Mouse (Mus musculus): ENCODE measurements around the gene Ptpn11.

The Ptpn11 gene

GRCm38 (mm10) chr5:121184945-121185551 lies 6.1 kb downstream of the Ptpn11 start:
- no peak for DNase-seq (ENCODE audit: low read depth, low spot score)

- DNase-seq (ENCODE audit: low read depth, low spot score) = no peak
These were observed 6.8 kb downstream of the Ptpn11 start for GRCm38 (mm10) chr5:121184375-121184774.

- no peak for DNase-seq (ENCODE audit: low read depth, low spot score)
These were observed 7.9 kb downstream of the Ptpn11 start for GRCm38 (mm10) chr5:121183269-121183668.

DNA sequence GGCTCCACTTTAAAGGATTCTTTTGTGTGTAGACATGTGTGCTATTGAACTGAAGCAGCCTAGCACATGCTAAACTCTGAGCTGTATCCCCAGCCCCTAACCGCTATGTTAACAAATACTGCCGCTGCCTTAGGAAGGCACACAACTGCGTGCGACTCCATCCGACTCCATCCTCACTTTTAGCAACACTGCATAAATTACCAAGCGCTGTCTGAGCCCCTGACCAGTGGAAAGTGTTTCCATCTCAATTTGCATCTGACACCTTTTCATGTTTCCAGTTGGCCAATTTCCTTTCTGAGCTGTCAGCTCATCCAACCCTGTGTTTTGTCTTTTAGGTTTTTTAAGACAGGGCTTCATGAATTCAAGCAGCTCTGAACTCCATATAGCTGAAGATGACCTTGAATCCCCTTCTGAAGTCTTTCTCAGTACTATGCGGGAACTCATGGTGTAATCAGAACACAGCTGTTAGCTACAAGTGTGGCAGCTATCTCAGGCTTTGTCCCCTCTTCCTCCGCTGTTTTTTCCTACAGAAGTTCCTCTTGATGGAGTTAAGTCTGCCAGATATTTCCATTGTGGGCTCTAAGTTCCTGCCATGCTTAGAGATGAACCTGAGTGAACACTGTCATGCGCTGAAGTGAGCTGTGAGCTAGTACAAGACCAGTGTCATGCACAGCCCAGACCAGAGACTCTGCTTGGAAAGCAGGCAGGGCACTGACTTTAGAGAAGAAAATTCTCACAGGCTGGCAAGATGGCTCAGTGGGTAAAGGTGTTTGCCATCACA lies 11.9 kb downstream of the Ptpn11 start:
- no peak for DNase-seq (ENCODE audit: low read depth, low spot score)

DNA sequence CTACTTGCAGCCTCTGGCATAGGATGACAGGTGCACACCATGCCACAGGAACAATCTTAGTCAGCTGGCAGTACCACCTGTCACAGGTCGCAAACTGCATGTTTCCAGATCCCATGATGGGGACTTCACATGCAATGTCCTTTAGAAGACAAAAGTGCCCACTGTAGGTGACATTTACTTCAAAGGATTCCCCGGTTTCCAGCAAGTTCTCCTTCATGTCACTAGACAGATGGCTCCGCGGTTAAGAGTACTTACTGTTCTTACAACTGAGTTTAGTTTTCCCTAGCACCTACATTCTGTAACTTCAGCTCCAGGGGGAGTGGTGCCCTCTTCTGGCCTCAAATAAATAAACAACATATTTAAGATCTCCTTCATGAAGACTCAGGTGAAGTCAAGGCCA lies 18.4 kb downstream of the Ptpn11 start:
- DNase-seq (ENCODE audit: low read depth, low spot score) = peak; percentile 23

- no peak for DNase-seq (ENCODE audit: low read depth, low spot score)
These were observed 21.6 kb downstream of the Ptpn11 start for GRCm38 (mm10) chr5:121169588-121169987.

DNA sequence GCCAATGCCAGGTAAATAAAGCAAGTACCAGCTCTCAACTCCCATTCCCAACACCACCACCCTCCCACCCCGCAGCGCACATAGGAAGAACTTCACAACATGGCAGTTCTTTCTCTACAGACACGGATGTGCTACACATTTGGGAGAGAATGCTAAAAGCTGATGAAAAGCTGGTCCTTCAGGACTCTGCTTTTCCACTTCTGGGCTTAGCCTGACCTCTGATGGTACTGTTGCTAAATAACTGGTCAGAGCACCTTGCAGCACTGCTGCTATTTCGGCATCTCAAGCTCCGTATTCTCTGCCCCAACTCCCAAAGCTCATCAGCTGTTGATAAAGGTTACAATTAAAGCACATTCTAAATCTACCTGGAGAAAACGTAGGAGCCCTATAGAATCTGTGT lies 24.3 kb downstream of the Ptpn11 start:
- no peak for DNase-seq (ENCODE audit: low read depth, low spot score)

- no peak for DNase-seq (ENCODE audit: low read depth, low spot score)
These were observed 28.3 kb downstream of the Ptpn11 start for GRCm38 (mm10) chr5:121162923-121163322.

DNA sequence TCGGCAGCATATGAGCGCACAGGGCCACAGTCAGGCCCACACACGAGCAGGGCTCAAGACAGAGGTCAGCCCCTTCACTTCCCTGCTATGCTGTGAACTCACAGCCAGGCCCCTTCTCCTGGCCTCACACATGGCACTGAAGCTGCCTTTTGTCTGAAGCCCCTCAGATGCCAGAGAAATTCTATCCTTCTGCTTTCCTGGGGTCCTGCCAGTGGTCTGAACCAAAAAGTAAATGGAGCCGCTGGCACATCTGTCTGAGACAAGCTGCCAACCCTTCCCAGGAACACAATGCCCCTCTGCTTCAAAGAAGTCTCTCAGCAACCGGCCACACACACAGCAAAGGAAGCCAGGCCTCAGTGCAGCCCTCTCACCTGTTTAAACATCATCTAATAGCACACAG lies 28.9 kb downstream of the Ptpn11 start:
- DNase-seq (ENCODE audit: low read depth, low spot score) = no peak

DNA sequence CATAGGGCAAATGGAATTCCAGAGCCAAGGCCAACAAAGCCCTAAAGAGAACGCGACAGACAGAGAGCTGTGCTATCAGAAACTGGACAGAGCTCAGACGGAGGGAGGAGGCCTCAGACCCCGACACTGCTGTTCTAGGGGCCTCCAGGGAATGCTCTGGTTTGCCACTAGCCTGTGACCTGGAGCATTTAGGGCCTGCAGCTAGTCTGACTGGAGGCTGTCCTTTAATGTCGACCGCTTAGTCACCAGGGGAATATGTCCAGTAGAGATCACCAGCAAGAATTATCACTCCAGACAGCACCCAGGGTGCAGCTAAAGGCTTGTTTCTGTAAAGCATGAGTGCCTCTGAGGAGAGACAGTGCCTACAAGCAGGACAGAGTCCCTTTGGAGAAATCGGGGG lies 32.2 kb downstream of the Ptpn11 start:
- DNase-seq (ENCODE audit: low read depth, low spot score) = no peak

- no peak for DNase-seq (ENCODE audit: low read depth, low spot score)
These were observed 33.7 kb downstream of the Ptpn11 start for GRCm38 (mm10) chr5:121157489-121157888.

DNA sequence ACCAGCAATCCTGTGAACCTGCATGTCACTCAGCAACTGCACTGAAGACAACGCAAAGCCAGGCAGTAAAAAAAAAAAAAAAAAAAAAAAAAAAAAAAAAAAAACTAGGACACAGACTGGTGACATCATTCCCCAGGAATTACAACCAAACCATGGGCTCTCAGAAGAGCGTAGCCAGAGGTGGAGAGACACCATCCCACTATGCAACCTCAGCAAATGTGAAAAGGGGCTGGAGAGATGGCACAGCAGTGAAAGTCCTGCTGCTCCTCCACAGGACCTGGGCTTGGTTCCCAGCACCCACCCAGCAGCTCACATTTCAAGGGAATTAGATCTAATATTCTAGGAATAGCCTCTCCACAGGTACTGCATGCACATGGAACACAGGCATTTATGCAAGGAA lies 34.2 kb downstream of the Ptpn11 start:
- no peak for DNase-seq (ENCODE audit: low read depth, low spot score)

GRCm38 (mm10) chr5:121156121-121156520 lies 35.1 kb downstream of the Ptpn11 start:
- DNase-seq (ENCODE audit: low read depth, low spot score) = no peak

DNA sequence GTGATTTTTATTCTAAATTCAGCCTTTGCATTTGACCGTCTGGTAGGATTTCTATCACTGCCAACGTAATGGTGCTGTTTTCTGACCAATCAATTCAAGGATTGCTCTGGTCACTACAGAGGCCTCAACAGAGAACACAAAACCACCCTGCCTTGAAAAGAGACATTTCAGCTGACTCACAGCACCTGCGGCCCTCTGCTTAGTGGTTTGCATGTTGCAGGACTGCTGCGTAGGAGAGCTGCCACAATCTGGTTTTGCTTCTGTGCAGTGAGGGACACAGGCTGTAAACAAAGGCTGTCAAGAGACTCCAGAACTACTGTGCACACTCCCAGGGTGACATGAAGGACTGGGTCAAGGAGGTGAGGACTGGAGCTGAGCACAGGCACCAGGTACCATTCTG lies 40.5 kb downstream of the Ptpn11 start:
- DNase-seq (ENCODE audit: low read depth, low spot score) = no peak

- DNase-seq (ENCODE audit: low read depth, low spot score) = peak; percentile 67
These were observed 42.0 kb downstream of the Ptpn11 start for GRCm38 (mm10) chr5:121149246-121149645.

- no peak for DNase-seq (ENCODE audit: low read depth, low spot score)
These were observed 44.9 kb downstream of the Ptpn11 start for GRCm38 (mm10) chr5:121146275-121146674.

GRCm38 (mm10) chr5:121145609-121146008 lies 45.6 kb downstream of the Ptpn11 start:
- no peak for DNase-seq (ENCODE audit: low read depth, low spot score)

DNA sequence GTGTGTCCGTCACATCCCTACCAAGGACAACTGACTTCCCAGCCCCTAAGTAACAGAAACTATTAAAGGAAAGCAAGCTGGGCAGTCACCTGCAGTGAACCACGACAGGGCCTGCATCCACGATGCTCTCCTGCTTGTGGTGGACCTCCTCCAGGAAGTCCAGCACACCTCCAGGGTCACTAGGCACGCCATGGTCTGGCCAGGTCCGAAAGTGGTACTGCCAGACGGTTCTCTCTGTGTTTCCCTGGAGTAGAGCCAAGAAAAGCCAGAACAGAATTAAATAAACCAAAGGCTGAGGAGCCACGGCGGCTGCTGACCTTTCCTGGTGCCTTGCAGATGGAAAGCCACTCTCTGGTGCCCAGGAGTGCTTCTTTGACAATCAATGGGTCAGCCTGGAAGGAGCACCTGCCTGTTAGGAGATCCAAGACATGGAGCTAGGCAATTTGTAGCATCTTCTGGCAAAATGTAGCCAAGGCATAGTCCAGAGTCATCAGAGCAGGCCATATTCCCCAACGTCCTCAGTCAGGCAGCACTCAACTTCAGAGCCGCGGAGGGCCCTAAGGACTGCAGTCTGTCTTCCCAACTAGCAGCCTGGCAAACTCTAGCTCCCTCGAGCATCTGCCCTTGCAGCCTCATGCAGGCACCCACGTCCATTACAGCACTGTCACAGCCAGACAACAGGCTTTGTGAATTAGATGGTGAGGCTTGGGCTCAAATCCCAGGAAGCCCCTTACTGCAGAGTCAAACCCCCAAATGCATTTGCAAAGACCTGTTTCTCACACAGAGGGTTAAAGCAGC lies 46.6 kb downstream of the Ptpn11 start:
- DNase-seq (ENCODE audit: low read depth, low spot score) = no peak

DNA sequence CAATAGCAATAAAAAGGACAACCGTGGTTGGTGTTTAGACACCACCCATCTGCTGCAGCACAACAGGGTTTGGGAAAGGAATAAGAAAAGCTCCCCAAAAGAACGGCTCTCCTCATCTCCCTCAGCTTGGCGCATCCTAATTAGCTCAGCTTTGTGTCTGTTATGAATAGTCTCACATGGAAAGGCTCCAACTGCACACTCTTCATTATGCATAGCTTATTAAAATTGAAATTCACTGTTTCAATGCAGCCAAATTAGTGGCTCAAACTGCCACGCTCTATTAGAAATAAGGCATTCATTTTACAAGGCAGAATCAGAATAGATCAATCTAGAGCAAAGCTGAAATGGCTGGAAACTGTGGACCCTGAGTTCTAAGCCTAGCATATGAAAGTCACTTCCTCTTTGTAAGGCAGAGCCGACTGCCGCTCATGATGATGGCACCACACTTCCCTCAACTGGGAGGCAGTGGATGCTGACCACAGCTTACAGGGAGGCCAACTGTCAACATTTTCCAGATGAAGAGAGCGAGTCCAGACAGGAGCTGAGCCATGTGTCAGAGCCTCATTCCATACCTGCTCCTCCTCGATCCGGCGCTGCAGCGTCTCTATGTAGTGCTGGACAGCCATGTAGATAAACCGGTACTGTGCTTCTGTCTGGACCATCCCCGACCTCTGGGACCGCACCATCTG lies 48.6 kb downstream of the Ptpn11 start:
- DNase-seq (ENCODE audit: low read depth, low spot score) = no peak

GRCm38 (mm10) chr5:121140276-121140675 lies 50.9 kb downstream of the Ptpn11 start:
- DNase-seq (ENCODE audit: low read depth, low spot score) = no peak

DNA sequence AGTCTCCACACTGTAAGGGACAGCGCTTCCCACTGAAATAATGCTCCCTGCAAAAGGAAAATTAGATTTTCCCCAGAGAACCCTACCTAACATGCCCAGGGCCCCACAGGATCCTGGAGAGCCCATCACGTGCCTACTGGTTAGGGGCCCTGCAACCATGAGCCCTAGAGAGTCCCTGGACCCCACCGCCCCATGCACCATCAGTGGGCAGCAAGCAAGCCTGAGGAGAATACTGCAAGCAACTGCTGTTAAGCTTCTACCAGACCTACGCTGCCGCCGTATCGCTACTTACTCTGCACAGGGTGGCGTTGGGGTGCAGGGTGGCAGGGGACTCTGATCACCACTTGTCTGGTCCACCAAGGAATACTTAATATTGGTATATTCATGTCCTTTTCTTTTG lies 54.1 kb downstream of the Ptpn11 start:
- DNase-seq (ENCODE audit: low read depth, low spot score) = no peak

- no peak for DNase-seq (ENCODE audit: low read depth, low spot score)
These were observed 59.4 kb downstream of the Ptpn11 start for GRCm38 (mm10) chr5:121131801-121132200.
